Mouse (Mus musculus) liver (tissue): ENCODE results near the gene 5830411N06Rik.

Experiments
- DNase-seq: peaks from one replicate; pipeline ENCODE4 v3.0.0-alpha.2; 2020; ENCODE audit warnings: mixed read lengths

The 5830411N06Rik gene

DNA sequence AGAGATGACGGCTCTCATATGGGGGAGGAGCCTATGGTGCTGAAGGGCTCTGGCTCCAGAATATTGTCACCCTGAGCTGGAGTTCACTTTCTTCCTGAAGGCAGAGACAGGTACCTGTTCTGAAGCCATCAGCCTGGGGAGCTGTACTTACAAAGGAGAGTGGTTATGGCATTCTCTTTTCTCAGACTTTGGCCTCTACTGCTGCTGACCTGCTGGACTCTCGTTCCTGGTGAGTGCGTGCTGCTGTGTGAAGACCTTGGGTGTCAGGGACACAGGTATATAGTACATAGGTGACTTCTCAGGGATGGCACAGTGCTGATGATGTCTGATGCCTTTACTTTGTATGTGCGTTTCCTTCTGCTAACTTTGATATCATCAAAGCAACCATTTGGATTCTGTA, at the start of gene 5830411N06Rik:
5830411N06Rik (plus strand) TSS at position 69 of the 400 bp plus-strand sequence.
- DNase-seq: no peak

GRCm38 (mm10) chr7:140201090-140201489, 46.0 kb upstream of the 5830411N06Rik start:
- DNase-seq: no peak

GRCm38 (mm10) chr7:140205864-140206263, 41.2 kb upstream of the 5830411N06Rik start, which contains the start of gene Olfr524:
Olfr524 (minus strand) TSS chr7:140205964.
- DNase-seq: no peak

DNA sequence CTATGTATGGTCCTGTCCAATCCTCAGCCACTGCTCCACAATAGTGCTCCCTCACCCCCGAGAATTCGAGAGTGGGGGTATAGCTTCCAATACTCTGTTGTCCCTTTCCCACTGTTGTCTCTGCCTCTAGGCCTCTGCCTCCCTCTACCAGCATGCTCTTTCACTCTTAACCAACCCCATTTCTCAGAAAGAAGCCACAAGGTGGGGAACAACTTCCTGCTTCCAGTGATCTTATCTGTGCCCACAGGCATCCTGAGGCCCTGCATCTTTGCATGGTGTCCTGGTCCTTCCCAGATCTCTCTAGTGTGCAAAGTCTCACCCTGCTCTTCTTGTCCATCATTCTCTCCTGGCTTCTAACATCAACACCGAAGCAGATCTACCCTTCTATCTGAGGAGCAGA, 40.2 kb upstream of the 5830411N06Rik start:
- DNase-seq: no peak

DNA sequence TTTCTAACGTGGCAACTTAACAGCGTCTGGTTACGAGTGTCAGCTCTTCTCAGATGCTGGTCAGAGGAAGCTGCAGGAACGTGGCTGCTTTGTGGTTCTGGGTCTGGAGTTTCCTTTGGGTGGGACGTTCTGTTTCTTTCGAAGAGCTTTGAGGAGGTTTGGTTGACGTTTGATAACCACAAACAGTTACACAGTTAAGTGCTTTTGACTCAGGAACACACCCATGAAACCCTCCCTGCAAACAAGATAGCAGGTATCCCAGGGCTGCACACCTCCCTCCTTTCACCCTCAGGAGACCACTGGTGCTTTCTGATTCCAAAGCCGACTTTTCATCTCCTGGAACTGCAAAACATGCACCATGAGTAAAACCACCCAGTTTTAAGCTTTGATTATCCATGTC, 38.9 kb upstream of the 5830411N06Rik start:
- peak; percentile 36 for DNase-seq

- DNase-seq: peak; percentile 41
Measured at GRCm38 (mm10) chr7:140208677-140209076, 38.4 kb upstream of the 5830411N06Rik start.

GRCm38 (mm10) chr7:140213841-140214240, 33.2 kb upstream of the 5830411N06Rik start:
- DNase-seq: no peak

- no peak for DNase-seq
Measured at GRCm38 (mm10) chr7:140217967-140218366, 29.1 kb upstream of the 5830411N06Rik start, which contains the start of gene Cd163l1. Cd163l1 (plus strand) TSS chr7:140218267.

DNA sequence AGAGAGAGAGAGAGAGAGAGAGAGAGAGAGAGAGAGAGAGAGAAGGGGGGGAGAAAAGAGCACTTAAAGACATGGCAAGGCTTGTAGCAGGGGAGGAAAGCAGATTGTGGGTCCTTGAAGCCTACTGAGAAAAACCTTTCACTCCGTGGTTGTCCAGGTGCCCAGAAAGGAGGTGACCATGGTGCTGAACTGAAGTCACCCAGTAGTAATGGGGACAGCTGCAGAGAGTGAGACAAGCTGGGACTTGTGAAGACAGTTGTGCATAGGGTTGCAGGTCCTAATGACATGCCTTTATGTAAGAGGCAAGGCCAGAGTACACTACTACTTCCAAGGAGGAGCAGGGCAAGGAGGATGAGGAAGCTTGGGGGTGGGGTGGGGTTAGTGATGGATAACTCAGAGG, 27.8 kb upstream of the 5830411N06Rik start:
- no peak for DNase-seq

GRCm38 (mm10) chr7:140220375-140220774, 26.7 kb upstream of the 5830411N06Rik start:
- no peak for DNase-seq

GRCm38 (mm10) chr7:140224209-140224608, 22.9 kb upstream of the 5830411N06Rik start:
- DNase-seq: no peak

GRCm38 (mm10) chr7:140228476-140228875, 18.6 kb upstream of the 5830411N06Rik start:
- no peak for DNase-seq

DNA sequence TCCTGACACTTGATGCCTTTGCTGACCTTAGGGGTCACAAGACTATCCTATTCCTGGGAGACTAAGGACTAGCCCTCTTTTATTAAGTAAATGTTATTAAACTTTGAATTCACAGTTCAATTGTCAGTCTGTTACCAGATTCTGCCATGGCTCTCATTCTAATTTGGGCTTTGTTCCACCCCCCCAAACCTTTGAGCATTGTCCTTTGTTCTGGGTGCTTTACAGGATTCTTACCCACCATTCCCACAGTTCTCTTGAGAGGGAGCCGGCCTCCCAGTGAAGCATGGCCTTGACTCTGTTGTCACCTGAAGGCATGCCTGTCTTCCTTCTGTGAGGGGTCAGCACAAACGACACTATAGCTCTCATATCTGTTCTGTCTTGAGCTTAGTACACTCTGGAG, 16.1 kb upstream of the 5830411N06Rik start:
- no peak for DNase-seq

- DNase-seq: no peak
Measured at GRCm38 (mm10) chr7:140233696-140234095, 13.4 kb upstream of the 5830411N06Rik start.

DNA sequence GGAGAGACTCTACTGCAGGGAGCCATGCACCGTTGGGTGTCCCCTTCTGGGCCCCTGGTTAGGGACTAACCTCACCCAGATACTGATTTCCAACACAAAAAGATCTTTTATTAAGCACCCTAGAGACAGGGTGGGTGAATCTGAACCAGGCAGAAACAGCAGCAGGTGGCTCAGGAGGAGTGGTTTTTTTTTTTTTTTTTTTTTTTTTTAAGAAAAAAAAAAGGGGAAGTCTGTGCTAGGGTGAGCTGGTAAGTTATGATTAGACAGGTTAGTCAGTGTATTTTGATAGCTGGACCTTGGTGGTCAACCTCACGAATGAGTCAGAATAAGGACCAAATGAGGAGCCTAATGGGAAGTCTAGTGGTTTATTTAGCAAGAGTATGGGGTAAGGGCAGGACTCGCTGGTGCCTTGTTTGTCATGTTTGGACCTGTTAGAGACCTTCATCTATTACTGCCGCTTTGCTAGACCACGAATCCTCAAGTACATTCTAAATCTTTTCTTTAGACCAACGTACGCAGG, 6.8 kb downstream of the 5830411N06Rik start:
- no peak for DNase-seq

GRCm38 (mm10) chr7:140295746-140296145, 48.7 kb downstream of the 5830411N06Rik start:
- DNase-seq: no peak

DNA sequence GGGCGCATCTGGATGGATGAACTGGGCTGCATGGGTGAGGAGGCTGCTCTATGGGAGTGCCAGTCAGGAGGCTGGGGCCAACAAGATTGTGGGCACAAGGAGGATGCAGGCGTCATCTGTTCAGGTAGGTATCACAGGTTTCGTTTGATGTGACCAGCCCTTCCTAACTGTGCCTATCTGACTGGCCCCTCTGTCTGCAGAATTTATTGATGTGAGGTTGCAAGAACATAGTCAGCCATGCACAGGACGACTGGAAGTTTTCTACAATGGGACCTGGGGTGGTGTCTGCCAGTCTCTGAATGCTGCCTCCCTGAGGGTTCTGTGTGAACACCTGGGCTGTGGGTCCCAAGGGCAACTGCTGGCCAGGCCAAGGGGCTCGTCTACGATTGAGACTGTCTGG, 49.8 kb downstream of the 5830411N06Rik start:
- DNase-seq: no peak

- no peak for DNase-seq
Measured at GRCm38 (mm10) chr7:140299416-140299815, 52.3 kb downstream of the 5830411N06Rik start.

DNA sequence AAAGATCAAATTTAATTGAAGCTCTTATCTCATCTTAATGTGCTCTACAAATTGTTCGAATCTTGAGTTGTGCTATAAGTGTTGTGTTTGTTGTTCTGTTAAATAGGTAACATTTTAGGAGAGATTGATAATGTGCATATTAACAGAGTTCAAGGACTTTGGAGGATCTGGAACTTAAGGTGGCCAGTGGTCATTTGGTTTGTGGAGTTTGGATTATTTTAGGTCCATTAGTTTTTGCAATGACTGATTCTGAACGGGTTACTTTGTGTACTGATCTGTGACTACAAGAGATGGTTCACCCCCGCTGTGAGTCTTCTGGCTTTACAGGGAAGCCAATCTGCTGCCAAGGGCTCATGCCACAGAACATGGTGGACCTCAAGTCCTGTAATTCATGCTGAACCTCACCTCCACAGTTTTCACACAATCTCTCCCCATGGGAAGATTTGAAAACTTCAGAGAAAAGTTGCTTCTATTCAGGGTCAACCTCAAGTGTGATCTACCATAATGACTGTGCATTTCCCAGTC, 72.8 kb downstream of the 5830411N06Rik start:
- DNase-seq: no peak

- no peak for DNase-seq
Measured at GRCm38 (mm10) chr7:140320558-140320957, 73.5 kb downstream of the 5830411N06Rik start, which contains the start of gene Olfr525. Olfr525 (plus strand) TSS chr7:140320858.

DNA sequence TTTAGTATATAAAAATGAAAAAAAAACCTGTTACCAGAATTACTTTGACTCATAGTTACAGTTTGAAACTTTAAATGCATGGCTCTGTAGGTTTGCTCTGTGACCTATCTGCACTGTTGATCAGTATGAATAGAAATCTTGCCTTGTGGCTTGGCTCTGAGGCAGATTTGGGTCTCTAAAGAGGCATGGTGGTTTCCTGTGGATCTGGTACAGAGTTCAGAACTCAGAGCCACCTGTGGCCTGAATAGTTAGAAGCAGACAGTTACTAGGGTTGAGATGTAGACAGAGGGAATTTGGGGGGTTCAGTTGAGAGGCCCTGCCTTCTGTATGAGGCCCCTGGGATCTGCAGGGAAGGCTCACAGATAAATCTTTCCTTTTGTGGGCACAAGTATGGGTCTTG, 74.1 kb downstream of the 5830411N06Rik start:
- DNase-seq: no peak

DNA sequence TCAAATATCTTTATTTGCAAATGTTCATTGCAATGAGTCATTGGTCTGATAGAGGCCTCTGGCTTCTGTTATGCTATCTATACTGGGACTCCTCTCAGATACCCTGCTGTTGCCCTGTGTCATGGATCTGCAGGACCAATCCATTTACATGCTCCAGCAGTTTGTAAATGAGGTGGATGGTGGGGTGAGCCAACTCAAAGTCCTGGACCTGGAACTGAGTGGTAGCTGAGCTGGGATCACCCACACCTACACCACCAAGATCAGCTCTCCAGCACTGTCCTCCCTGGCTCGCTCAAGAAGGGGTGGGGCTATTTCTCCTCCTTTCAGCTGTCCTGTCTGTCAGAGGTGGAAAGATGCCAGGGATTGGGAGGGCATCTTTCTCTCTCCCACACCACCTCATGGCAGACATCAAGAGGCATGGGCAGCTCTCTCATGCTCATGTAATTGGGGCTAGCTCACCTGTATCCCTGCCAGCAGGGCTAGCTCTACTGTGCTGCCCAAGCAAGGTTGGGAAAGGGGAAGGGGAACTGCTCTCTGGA, 82.8 kb downstream of the 5830411N06Rik start:
- DNase-seq: no peak

- no peak for DNase-seq
Measured at GRCm38 (mm10) chr7:140333717-140334116, 86.6 kb downstream of the 5830411N06Rik start, which contains the start of gene Olfr527. Olfr527 (plus strand) TSS chr7:140334017.
